Mouse (Mus musculus): ENCODE results near the gene Cacna2d2. TPM values are rescaled to one million over a fixed set of nuclear protein-coding genes. Genes with fewer than 3 reads are reported as not detected.

Gene Cacna2d2
- polyA plus RNA-seq, 1 experiment from 2014 or later, result 1.8 TPM

DNA sequence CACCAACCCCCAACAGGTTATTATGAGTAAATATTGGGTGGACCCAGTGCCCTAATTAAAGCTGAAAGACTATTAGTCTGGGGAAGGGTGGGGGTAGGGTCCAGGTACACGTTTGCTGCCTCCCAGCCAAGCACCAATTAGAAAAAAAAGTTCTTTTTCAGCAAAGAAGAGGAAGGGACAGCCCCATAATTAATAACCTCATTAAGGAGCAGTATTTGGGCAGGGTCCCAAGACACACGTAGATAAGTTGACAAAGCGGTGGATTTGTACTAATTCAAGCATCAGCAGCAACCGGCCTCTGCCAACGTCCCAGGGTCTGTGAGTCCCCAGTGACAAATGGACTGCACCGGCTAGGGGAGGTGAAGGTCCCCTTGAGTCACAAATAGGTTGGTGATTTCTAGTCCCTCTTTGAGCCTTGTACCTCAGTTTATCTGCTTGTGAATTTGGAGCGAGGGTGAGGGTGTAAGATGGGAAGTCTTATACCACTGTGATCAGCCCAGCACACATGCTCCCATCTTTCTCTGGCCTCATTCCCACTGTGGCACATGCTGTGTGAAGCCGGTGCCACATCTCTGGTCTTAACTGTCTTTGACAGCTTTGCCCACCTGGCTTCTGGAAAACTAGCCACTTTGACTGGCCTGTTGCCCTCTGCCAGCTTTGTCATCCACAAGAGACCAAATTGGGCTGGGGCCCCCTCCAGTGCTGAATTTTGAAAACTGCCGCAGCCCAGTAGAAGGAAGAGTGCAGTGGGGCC, 20.3 kb downstream of the Cacna2d2 start:
- Histone ChIP-seq H3K4me2 (ENCODE audit: low read depth) (no peak overlapping the region), H3K27me3 (ENCODE audit: control insufficient read depth, insufficient read depth, low read length) (no peaks in the 10 kb centered on the region), H3K4me1 (ENCODE audit: control insufficient read depth, insufficient read depth, low read length) (0 out of 2 replicates have a peak, but pooled peaks cover 3% of the 10 kb centered on the region), H3K36me3 (ENCODE audit: control insufficient read depth, insufficient read depth, low read length) (no peaks in the 10 kb centered on the region), H3K27ac (ENCODE audit: low read depth, low read length) (no peak overlapping the region), H3K9ac (ENCODE audit: low read length) (no peak overlapping the region), H3K4me3 (ENCODE audit: low read depth, low read length) (no peak overlapping the region), H3K9me3 (ENCODE audit: control insufficient read depth, low read length) (no peaks in the 10 kb centered on the region)
- 76% methylated on average over 9 of the region's 9 CpGs for WGBS
- ATAC-seq (ENCODE audit: insufficient read depth, low FRiP score, low TSS enrichment) (no peak), DNase-seq (ENCODE audit: low spot score) (no peak)

DNA sequence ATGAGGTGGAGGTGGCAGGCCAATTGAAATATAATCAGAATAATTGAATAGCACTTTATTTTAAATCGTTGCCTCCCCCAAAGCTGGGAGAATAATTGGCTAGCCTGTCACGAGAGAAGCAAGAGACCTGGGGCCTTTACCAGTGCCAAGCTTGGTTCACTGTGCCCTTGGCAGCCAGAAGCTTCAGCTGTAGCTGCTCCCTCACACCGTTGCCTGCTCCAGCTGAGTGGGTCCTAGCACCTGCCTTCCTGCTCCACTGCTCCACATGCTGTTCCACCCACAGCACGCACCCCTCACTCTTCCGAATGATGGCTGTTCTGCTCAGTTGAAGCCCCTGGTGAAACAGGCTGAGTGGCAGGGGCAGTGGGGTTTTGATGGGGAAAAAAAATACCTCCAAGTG, 21.5 kb downstream of the Cacna2d2 start:
- Histone ChIP-seq H3K4me2 (ENCODE audit: low read depth) (no peak overlapping the region), H3K4me1 (ENCODE audit: control insufficient read depth, insufficient read depth, low read length) (0 out of 2 replicates have a peak, but pooled peaks cover 6% of the 10 kb centered on the region), H3K27ac (ENCODE audit: low read depth, low read length) (no peak overlapping the region), H3K9me3 (ENCODE audit: control insufficient read depth, low read length) (no peaks in the 10 kb centered on the region), H3K36me3 (ENCODE audit: control insufficient read depth, insufficient read depth, low read length) (no peaks in the 10 kb centered on the region), H3K27me3 (ENCODE audit: control insufficient read depth, insufficient read depth, low read length) (no peaks in the 10 kb centered on the region), H3K9ac (ENCODE audit: low read length) (no peak overlapping the region), H3K4me3 (ENCODE audit: low read depth, low read length) (no peak overlapping the region)
- ATAC-seq (ENCODE audit: insufficient read depth, low FRiP score, low TSS enrichment) (no peak), DNase-seq (ENCODE audit: low spot score) (no peak)
- 85% methylated on average over 5 of the region's 5 CpGs for WGBS

DNA sequence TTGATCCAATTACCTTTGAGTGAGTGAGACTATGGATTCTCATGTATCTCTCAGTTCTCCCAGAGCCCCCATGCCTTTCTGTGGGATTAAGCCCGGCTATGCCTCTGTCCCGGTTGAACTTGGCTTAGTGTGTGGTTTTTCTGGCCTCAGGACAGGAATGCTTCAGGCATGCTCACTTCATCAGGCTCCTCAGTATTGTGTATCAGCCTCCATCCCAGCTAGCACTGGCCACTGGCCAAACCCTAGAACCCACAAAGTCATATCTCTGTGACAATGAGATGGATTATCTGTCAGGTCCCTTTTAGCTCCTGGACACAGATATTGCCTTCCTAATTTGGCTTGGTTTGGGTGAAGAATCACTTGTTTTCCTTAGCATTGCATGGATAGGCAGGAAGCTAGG, 23.5 kb downstream of the Cacna2d2 start:
- H3K36me3 ChIP-seq (ENCODE audit: control insufficient read depth, insufficient read depth, low read length), result no peaks in the 10 kb centered on the region
- no peaks in the 10 kb centered on the region for H3K9me3 ChIP-seq (ENCODE audit: control insufficient read depth, low read length)
- H3K4me1 ChIP-seq (ENCODE audit: control insufficient read depth, insufficient read depth, low read length), result 0 out of 2 replicates have a peak, but pooled peaks cover 4% of the 10 kb centered on the region
- DNase-seq (ENCODE audit: low spot score) (no peak), ATAC-seq (ENCODE audit: insufficient read depth, low FRiP score, low TSS enrichment) (no peak)
- H3K27me3 ChIP-seq (ENCODE audit: control insufficient read depth, insufficient read depth, low read length), result no peaks in the 10 kb centered on the region
- 88% methylated on average over 2 of the region's 2 CpGs for WGBS
- no peak overlapping the region for H3K4me3 ChIP-seq (ENCODE audit: low read depth, low read length)
- no peak overlapping the region for H3K4me2 ChIP-seq (ENCODE audit: low read depth)
- no peak overlapping the region for H3K27ac ChIP-seq (ENCODE audit: low read depth, low read length)
- no peak overlapping the region for H3K9ac ChIP-seq (ENCODE audit: low read length)

DNA sequence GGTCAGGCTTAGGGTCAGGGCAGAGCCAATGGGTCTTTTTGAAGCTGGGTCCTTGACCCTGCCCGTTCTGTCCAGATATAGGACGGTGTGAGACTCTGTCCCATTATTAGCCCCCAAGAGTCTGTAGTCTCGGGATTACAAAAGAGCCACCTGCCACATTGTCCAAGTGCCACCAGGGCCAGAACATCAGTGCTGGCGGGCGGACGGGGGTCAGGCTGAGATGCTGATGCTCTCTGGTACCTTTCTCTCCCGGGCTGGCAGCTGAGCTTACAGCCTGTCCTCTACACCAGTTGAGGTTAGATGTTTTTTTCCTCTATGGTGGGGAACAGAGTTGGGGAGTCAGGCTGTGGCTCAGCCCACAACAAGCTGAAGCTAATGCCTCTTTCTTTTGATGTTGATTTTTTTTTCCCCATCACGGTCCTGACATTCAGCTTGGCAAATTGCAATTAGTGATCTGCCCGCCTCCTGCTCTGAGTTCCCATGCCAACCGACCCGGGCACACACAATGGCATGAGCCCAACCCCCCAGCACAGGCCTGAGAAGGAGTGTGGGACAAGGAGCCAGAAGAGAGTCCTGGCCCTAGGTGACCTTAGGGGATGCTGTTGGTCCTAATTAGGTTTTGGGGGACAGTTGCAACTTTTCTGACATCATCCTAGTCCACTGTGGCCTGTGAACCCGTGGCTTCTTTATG, 25.2 kb downstream of the Cacna2d2 start:
- H3K4me1 ChIP-seq (ENCODE audit: control insufficient read depth, insufficient read depth, low read length), result peaks cover 15% of the 10 kb centered on the region
- H3K27ac ChIP-seq (ENCODE audit: low read depth, low read length), result no peak overlapping the region
- no peaks in the 10 kb centered on the region for H3K9me3 ChIP-seq (ENCODE audit: control insufficient read depth, low read length)
- no peak for DNase-seq (ENCODE audit: low spot score)
- no peak overlapping the region for H3K9ac ChIP-seq (ENCODE audit: low read length)
- H3K36me3 ChIP-seq (ENCODE audit: control insufficient read depth, insufficient read depth, low read length), result no peaks in the 10 kb centered on the region
- H3K27me3 ChIP-seq (ENCODE audit: control insufficient read depth, insufficient read depth, low read length), result no peaks in the 10 kb centered on the region
- H3K4me3 ChIP-seq (ENCODE audit: low read depth, low read length), result no peak overlapping the region
- WGBS, result 65% methylated on average over 12 of the region's 12 CpGs
- no peak for ATAC-seq (ENCODE audit: insufficient read depth, low FRiP score, low TSS enrichment)
- H3K4me2 ChIP-seq (ENCODE audit: low read depth), result no peak overlapping the region

DNA sequence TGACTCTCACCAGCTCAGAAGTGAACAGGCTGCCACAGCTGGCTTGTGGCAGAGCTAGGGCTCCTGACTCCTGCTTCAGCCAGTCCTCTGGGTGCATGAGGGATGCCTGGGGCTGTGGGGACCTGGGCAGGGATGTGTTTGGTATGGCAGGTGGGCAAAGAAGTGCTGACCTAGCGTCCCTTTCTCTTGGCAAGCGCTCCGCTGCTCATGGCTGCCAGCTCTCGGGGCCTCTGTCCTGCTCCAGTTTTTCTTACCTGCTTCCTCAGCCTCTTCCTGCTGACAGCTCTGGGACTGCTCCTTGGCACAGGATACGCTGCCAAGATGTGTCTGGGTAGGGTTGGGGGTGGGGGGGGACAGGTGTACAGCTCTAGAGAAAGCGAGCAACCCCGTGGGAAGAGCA, 28.5 kb downstream of the Cacna2d2 start:
- Histone ChIP-seq H3K27me3 (ENCODE audit: control insufficient read depth, insufficient read depth, low read length) (no peaks in the 10 kb centered on the region), H3K9ac (ENCODE audit: low read length) (no peak overlapping the region), H3K36me3 (ENCODE audit: control insufficient read depth, insufficient read depth, low read length) (no peaks in the 10 kb centered on the region), H3K4me1 (ENCODE audit: control insufficient read depth, insufficient read depth, low read length) (peaks cover 23% of the 10 kb centered on the region), H3K4me2 (ENCODE audit: low read depth) (no peak overlapping the region), H3K9me3 (ENCODE audit: control insufficient read depth, low read length) (no peaks in the 10 kb centered on the region), H3K4me3 (ENCODE audit: low read depth, low read length) (no peak overlapping the region), H3K27ac (ENCODE audit: low read depth, low read length) (no peak overlapping the region)
- WGBS, result 82% methylated on average over 7 of the region's 7 CpGs
- DNase-seq (ENCODE audit: low spot score), result no peak
- ATAC-seq (ENCODE audit: insufficient read depth, low FRiP score, low TSS enrichment), result no peak

DNA sequence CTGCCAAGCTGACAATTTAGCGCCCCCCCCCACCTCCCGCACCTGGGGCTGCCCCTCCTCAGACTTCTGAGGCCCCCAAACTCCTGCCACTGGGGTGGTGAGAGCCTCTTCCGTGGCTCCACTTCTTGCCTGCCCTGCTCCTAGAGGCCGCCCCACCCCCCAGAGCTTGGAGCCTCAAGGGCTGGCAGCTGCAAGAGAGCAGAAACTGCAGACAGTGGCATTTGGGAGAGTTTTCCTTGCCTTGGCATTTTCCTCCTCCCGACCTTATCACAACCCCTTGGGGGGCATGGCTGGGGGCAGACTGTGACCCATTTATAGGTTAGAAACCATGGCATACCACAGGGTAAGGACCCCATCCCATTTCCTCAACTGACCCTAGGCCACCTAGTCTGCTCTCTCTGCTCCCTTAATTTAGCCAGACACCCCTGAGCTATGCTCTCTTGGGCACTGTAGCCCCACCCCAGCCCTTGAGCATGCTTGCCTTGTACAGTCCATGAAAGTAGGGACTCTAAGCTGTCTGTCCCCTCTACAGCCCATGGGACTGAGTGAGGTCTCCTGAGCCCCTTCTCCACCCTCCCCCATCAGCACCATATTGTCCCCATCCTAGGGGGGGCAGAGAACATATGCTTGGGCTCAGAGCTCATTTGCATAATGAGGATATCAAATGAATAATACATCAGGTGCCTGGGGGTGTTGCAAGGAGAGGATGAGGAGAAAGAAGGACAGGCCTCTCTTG, 29.2 kb downstream of the Cacna2d2 start:
- H3K36me3 ChIP-seq (ENCODE audit: control insufficient read depth, insufficient read depth, low read length), result no peaks in the 10 kb centered on the region
- no peak overlapping the region for H3K4me2 ChIP-seq (ENCODE audit: low read depth)
- 55% methylated on average over 5 of the region's 5 CpGs for WGBS
- peaks cover 23% of the 10 kb centered on the region for H3K4me1 ChIP-seq (ENCODE audit: control insufficient read depth, insufficient read depth, low read length)
- H3K27me3 ChIP-seq (ENCODE audit: control insufficient read depth, insufficient read depth, low read length), result no peaks in the 10 kb centered on the region
- no peak for DNase-seq (ENCODE audit: low spot score)
- H3K27ac ChIP-seq (ENCODE audit: low read depth, low read length), result no peak overlapping the region
- H3K9me3 ChIP-seq (ENCODE audit: control insufficient read depth, low read length), result no peaks in the 10 kb centered on the region
- no peak overlapping the region for H3K9ac ChIP-seq (ENCODE audit: low read length)
- ATAC-seq (ENCODE audit: insufficient read depth, low FRiP score, low TSS enrichment), result peak; percentile 51; the same call in 1 of the 2 replicates
- no peak overlapping the region for H3K4me3 ChIP-seq (ENCODE audit: low read depth, low read length)

DNA sequence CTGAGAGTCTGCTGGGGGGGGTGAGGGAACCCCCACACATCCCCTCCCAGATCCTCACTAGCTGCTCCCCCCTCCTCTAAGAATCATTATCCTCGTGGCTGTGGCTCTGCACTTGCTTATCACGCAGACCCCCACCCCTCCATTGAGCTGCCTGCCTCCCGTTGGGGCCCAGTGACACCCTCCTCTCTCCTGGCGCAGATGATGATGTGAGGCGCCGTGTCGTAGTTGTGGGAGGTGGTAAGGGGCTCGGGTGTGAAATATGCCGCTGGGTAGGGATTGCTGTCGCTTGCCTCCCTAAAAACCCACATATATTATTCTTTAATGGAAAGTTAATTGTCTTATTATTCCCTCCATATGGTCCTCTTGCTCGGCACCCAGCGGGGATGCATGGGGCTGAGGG, 31.0 kb downstream of the Cacna2d2 start:
- H3K9ac ChIP-seq (ENCODE audit: low read length), result no peak overlapping the region
- no peaks in the 10 kb centered on the region for H3K27me3 ChIP-seq (ENCODE audit: control insufficient read depth, insufficient read depth, low read length)
- H3K4me1 ChIP-seq (ENCODE audit: control insufficient read depth, insufficient read depth, low read length), result peaks cover 25% of the 10 kb centered on the region
- H3K4me3 ChIP-seq (ENCODE audit: low read depth, low read length), result no peak overlapping the region
- no peaks in the 10 kb centered on the region for H3K9me3 ChIP-seq (ENCODE audit: control insufficient read depth, low read length)
- no peak for ATAC-seq (ENCODE audit: insufficient read depth, low FRiP score, low TSS enrichment)
- peak; percentile 42 for DNase-seq (ENCODE audit: low spot score)
- WGBS, result 45% methylated on average over 12 of the region's 12 CpGs
- H3K4me2 ChIP-seq (ENCODE audit: low read depth), result no peak overlapping the region
- H3K27ac ChIP-seq (ENCODE audit: low read depth, low read length), result no peak overlapping the region
- no peaks in the 10 kb centered on the region for H3K36me3 ChIP-seq (ENCODE audit: control insufficient read depth, insufficient read depth, low read length)

DNA sequence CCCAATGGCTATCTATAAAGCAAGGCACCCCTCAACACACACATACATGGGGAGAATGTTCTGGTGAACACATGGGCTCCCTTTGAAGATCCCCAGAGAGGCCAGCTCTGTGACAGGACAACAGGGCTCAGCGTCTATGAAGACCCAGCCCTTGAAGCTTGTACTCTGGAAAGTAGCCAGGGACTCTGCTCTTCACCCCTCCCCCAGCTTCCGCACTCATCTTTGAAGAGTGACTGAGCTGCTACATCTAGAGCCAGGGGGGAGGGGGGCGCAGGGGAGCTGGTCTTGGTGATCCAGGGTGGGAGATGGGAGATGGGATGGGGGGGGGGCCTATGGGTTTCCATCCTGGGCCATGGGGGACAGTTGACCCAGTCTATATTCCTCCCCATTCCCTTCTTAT, 33.1 kb downstream of the Cacna2d2 start:
- no peaks in the 10 kb centered on the region for H3K9me3 ChIP-seq (ENCODE audit: control insufficient read depth, low read length)
- DNase-seq (ENCODE audit: low spot score) (no peak), ATAC-seq (ENCODE audit: insufficient read depth, low FRiP score, low TSS enrichment) (no peak)
- H3K27ac ChIP-seq (ENCODE audit: low read depth, low read length), result no peak overlapping the region
- no peak overlapping the region for H3K4me2 ChIP-seq (ENCODE audit: low read depth)
- no peak overlapping the region for H3K9ac ChIP-seq (ENCODE audit: low read length)
- H3K27me3 ChIP-seq (ENCODE audit: control insufficient read depth, insufficient read depth, low read length), result no peaks in the 10 kb centered on the region
- peaks cover 24% of the 10 kb centered on the region for H3K4me1 ChIP-seq (ENCODE audit: control insufficient read depth, insufficient read depth, low read length)
- H3K4me3 ChIP-seq (ENCODE audit: low read depth, low read length), result no peak overlapping the region
- H3K36me3 ChIP-seq (ENCODE audit: control insufficient read depth, insufficient read depth, low read length), result no peaks in the 10 kb centered on the region
- 68% methylated on average over 3 of the region's 3 CpGs for WGBS

Data from neural tube, embryonic 11.5 days (tissue).